Mouse (Mus musculus) yolk sac, embryonic 10.5 days (tissue): ENCODE measurements around the gene Fam213a.

Source experiments
- DNase-seq: peaks from one replicate; pipeline ENCODE4 v3.0.0-alpha.2; 2017; ENCODE audit warnings: low spot score

Fam213a gene

GRCm38 (mm10) chr14:41004201-41005141 lies 9.1 kb downstream of the Fam213a start:
- DNase-seq, result no peak

- no peak for DNase-seq
These were observed 12.0 kb downstream of the Fam213a start for GRCm38 (mm10) chr14:41001576-41001975.

DNA sequence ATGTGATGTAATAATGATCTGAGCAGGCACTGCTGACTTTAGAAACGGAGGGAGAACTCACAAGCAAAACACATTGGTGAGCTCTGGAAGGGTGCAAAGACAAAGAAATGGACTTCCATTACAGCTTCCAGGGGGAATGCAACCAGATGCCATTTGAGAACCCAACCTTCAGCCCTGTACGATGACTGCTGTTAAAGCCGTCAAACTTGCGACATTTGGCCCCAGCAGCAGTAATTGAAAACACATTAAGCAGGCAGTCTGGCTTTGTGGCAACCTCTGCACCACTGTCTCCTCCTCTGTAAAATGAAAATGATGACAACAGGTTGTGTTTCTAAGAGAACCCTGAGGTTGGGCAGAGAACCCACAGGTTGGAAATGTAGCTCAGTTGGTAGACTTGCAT lies 12.8 kb downstream of the Fam213a start:
- DNase-seq, result no peak

- DNase-seq, result no peak
These were observed 13.5 kb downstream of the Fam213a start for GRCm38 (mm10) chr14:40999904-41000645.

GRCm38 (mm10) chr14:40996171-40996570 lies 17.4 kb downstream of the Fam213a start:
- no peak for DNase-seq

DNA sequence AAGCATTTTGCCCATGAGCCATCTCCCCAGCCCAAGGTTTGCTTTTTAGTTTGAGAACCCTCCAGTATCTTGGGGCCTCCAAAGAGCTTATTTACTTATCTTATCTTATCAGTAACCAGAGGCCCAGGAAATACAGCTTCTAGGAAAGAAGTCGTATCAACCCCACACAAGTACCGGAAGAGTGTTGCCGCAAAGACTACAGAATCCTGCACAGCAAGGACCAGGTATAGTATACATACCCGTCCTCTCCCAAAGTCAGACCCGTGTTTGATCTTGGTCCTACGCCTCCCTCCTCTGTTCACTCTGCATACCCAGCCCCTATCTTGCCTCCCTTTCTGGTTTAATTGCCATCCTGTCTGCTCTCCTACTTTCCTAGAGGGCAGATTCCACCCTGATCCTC lies 21.1 kb downstream of the Fam213a start:
- DNase-seq, result peak; percentile 73

GRCm38 (mm10) chr14:40988780-40989179 lies 24.8 kb downstream of the Fam213a start:
- DNase-seq, result no peak

DNA sequence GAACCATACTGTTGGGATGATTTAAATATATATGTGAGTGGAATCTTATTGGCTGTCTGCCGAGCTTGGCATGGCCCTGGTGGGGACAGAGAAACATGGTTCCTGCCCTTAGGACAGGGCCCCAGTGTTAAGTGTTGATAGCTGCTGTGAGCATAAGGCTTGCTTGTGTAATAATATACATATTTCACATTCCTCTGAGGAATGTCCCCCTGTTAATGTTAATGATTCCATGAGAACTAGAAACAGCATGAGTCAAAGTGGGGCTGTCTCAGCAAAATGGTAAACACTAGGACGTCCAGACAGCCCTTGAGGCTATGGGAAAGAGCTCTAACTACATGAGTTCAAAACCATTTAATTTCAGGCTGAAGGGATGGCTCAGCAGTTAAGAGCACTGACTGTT lies 26.4 kb downstream of the Fam213a start:
- DNase-seq, result no peak

- DNase-seq, result no peak
These were observed 28.0 kb downstream of the Fam213a start for GRCm38 (mm10) chr14:40985635-40986034.

GRCm38 (mm10) chr14:40979723-40980122 lies 33.9 kb downstream of the Fam213a start:
- DNase-seq, result no peak

- peak; percentile 67 for DNase-seq
These were observed 34.6 kb downstream of the Fam213a start for GRCm38 (mm10) chr14:40979002-40979401.

DNA sequence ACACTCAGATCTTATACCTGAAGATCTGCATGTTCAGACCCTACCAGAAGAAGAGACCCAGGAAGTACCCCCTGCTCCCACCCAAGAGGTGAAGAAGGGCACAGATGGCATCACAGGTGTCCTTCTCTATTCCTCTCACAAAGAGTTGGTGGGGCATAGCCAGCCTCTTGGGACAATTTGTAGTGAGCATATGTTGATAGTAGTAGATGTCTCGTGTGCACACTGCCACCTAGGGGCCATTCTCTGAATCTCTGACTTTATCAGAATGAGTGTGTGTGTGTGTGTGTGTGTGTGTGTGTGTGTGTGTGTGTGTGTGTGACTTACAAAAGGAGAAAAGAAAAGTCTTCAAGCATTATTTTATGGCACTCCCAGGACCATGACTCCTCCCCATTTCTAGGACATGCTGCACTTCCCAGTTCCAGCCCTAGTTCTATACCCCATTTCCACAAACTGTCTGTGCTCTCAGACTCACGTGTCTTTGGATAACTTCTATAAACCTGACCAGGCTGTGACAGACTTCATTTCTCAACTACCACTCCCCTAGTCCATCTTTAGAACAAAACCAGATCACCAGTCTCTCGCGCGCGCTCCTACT lies 38.4 kb downstream of the Fam213a start:
- peak; percentile 63 for DNase-seq

GRCm38 (mm10) chr14:40968051-40968450 lies 45.5 kb downstream of the Fam213a start:
- DNase-seq, result no peak

DNA sequence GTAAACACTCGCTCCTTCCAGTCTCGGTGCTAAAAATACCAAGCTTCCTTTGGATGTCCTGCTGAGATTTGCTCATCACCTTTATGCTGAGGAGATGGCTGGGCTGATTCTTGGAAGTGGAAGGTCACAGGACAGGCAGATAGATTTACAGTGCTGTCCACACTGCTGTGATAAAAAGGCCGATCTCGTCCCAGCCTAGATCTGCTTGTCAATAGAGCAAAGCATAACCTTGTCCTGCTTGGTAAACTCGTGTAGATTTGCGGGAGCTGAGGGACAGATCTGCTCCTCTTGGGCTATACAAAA lies 46.0 kb downstream of the Fam213a start:
- no peak for DNase-seq

GRCm38 (mm10) chr14:40966862-40967597 lies 46.6 kb downstream of the Fam213a start:
- peak; percentile 100 for DNase-seq

DNA sequence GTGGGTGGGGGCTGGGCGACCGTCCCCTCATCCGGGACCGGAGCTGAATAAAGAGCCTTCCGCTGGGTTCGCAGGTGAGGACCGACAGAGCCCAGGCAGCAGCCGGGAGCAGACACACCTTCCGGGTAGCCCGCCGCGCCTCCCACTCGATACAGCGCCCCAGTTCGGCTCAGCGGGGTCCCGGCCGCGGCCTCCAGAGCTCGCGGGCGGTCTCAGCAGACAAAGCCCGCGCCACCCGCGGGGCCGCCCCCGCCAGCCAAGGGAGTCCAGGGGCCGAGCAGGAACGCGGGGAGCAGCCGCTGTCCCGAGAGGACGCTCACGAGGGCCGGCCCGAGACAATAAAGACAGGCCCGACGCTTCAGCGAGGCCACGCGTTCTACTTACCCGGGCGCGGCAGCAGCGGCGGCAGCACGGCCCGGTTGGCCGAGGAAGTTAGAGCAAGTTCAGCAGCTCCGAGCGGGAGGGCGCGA lies 47.2 kb downstream of the Fam213a start, which contains the start of gene Tspan14:
Gene Tspan14, minus strand, starts transcription at position 416 of the 470 bp plus-strand sequence.
- no peak for DNase-seq

- peak; percentile 62 for DNase-seq
These were observed 47.9 kb downstream of the Fam213a start for GRCm38 (mm10) chr14:40965507-40966356.

GRCm38 (mm10) chr14:40964881-40965280 lies 48.7 kb downstream of the Fam213a start:
- no peak for DNase-seq

DNA sequence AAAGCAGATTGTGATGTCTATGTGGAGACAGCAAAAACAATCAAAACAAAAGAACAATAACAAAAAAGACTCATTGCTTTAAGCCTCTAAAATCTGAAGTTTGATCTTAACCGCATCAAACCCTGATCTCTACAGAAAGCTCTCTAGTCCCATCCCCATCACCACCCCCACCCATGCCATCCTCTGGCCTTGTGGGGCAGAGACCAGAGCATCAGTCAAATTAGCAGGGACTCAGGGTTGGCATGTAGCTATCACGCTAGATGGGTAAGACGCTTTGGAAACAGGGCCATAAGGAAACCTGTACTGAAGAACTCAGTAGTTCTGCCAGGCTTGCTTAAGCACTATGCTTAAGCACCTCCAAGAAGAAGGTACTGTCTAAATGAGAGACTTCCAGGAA lies 49.4 kb downstream of the Fam213a start:
- no peak for DNase-seq

- DNase-seq, result no peak
These were observed 49.9 kb downstream of the Fam213a start for GRCm38 (mm10) chr14:40963501-40964213.
